ENCODE assay signal across 31 mouse cellular contexts in genomic region chr10:79597936-79598230, GRCm38 (mm10). TPM values are rescaled to one million over a fixed set of nuclear protein-coding genes. Genes with fewer than 3 reads are reported as not detected.
DNase-seq lines count a peak whose midpoint lies in the region; ATAC-seq and TF ChIP-seq lines count a peak whose summit lies in the region.
"Had no signal": no experiment of that assay in that cellular context is flagged by ENCODE, and none has a peak within 500 bp of the region (broad histone marks: within the 10 kb centered on the region; RNA-seq: fewer than 3 reads in every experiment).

No protein-coding gene starts in this region.

- TF ChIP-seq CTCF in layer of hippocampus, adult 2 months (conservative IDR thresholded peaks at IDR 0.05), result no peak
- no peak for TF ChIP-seq CTCF in midbrain, postnatal 0 days (IDR thresholded peaks at IDR 0.05)
- TF ChIP-seq CTCF in cortical plate, adult 2 months (IDR thresholded peaks at IDR 0.05; ENCODE audit: extremely low read depth, insufficient read depth, low read length), result no peak

- no peaks in the 10 kb centered on the region for H3K36me3 ChIP-seq in midbrain, embryonic 11.5 days (ENCODE audit: control insufficient read depth, insufficient read depth, low read length)
- no peaks in the 10 kb centered on the region for H3K36me3 ChIP-seq in midbrain, postnatal 0 days (ENCODE audit: insufficient read depth, low read length)
- H3K36me3 ChIP-seq: embryonic facial prominence, embryonic 13.5 days; embryonic facial prominence, embryonic 15.5 days; forebrain, embryonic 10.5 days; forebrain, embryonic 12.5 days; G1E had no signal

- no peak for TF ChIP-seq POLR2A in cortical plate, adult 2 months (IDR thresholded peaks at IDR 0.05; ENCODE audit: extremely low read depth, insufficient read depth, low read length)

- H3K4me2 ChIP-seq in midbrain, embryonic 11.5 days, result no peak overlapping the region
- no peak overlapping the region for H3K4me2 ChIP-seq in midbrain, postnatal 0 days (ENCODE audit: low read depth, low read length, poor library complexity, severe bottlenecking)
- H3K4me2 ChIP-seq: embryonic facial prominence, embryonic 13.5 days; embryonic facial prominence, embryonic 15.5 days; forebrain, embryonic 12.5 days had no signal

- H3K4me3 ChIP-seq in layer of hippocampus, adult 2 months, result no peak overlapping the region
- H3K4me3 ChIP-seq in midbrain, embryonic 11.5 days (ENCODE audit: low read depth, low read length), result no peak overlapping the region
- H3K4me3 ChIP-seq in midbrain, postnatal 0 days (ENCODE audit: low read depth, low read length), result no peak overlapping the region
- no peak overlapping the region for H3K4me3 ChIP-seq in cortical plate, adult 2 months (ENCODE audit: insufficient read depth, low read length)
- H3K4me3 ChIP-seq: embryonic facial prominence, embryonic 13.5 days; embryonic facial prominence, embryonic 15.5 days; erythroblast, embryonic 14.5 days; forebrain, embryonic 10.5 days; forebrain, embryonic 12.5 days had no signal

- peak overlapping the region; percentile 92 for H3K27ac ChIP-seq in layer of hippocampus, adult 2 months
- no peak overlapping the region for H3K27ac ChIP-seq in midbrain, embryonic 11.5 days (ENCODE audit: low read depth, low read length)
- no peak overlapping the region for H3K27ac ChIP-seq in midbrain, postnatal 0 days (ENCODE audit: low read depth, low read length)
- peak overlapping the region; percentile 47; the same call in 1 of the 2 replicates for H3K27ac ChIP-seq in cortical plate, adult 2 months (ENCODE audit: insufficient read depth, low read length)
- H3K27ac ChIP-seq: embryonic facial prominence, embryonic 13.5 days; embryonic facial prominence, embryonic 15.5 days; forebrain, embryonic 10.5 days; forebrain, embryonic 12.5 days had no signal

- no peak for ATAC-seq in midbrain, embryonic 11.5 days (ENCODE audit: low FRiP score)
- ATAC-seq in midbrain, postnatal 0 days (ENCODE audit: low FRiP score), result no peak
- ATAC-seq: activated CD4-positive, CD25-positive, alpha-beta regulatory T cell, adult 4 months; CD4-positive, CD25-positive, alpha-beta regulatory T cell, adult 4 months; forebrain, embryonic 14.5 days; Patski had no signal

- H3K4me1 ChIP-seq in midbrain, embryonic 11.5 days (ENCODE audit: control insufficient read depth, insufficient read depth, low read length), result no peaks in the 10 kb centered on the region
- H3K4me1 ChIP-seq in midbrain, postnatal 0 days (ENCODE audit: insufficient read depth, low read length), result no peaks in the 10 kb centered on the region
- H3K4me1 ChIP-seq in cortical plate, adult 2 months (ENCODE audit: control insufficient read depth, insufficient read depth, low read length), result peaks cover 7% of the 10 kb centered on the region
- H3K4me1 ChIP-seq: embryonic facial prominence, embryonic 13.5 days; embryonic facial prominence, embryonic 15.5 days; forebrain, embryonic 10.5 days; forebrain, embryonic 12.5 days had no signal

- 84% methylated on average over 4 of the region's 4 CpGs for WGBS in midbrain, embryonic 11.5 days
- 71% methylated on average over 4 of the region's 4 CpGs for WGBS in midbrain, postnatal 0 days

- DNase-seq in layer of hippocampus, adult 2 months (ENCODE audit: low spot score in 2 of 2), result no peak
- DNase-seq in layer of hippocampus, adult 11-12 months (ENCODE audit: low spot score), result no peak
- DNase-seq in midbrain, embryonic 11.5 days (ENCODE audit: low spot score, missing footprints), result peak; percentile 2
- no peak for DNase-seq in midbrain, postnatal 0 days (ENCODE audit: low spot score)
- peak; percentile 54 for DNase-seq in right cerebral cortex, postnatal 25 days
- DNase-seq in right cerebral cortex, postnatal 10 days (ENCODE audit: low spot score in 2 of 2), result no peak
- DNase-seq in frontal cortex, postnatal 14 days (ENCODE audit: low spot score in 2 of 2), result no peak
- DNase-seq: adrenal gland, adult 8-10 months; adrenal gland, postnatal 14 days; adrenal gland, postnatal 36 days; B cell, adult 2 months; cerebellum, adult 11-12 months; cerebellum, adult 2 months; cerebellum, adult 9-10 months; cerebellum, postnatal 10 days; cerebellum, postnatal 25 days; embryo, embryonic 11 days had no signal

- H3K9ac ChIP-seq in midbrain, embryonic 11.5 days (ENCODE audit: low read length), result no peak overlapping the region
- no peak overlapping the region for H3K9ac ChIP-seq in midbrain, postnatal 0 days (replicated peaks; ENCODE audit: low read length, poor library complexity, severe bottlenecking)
- H3K9ac ChIP-seq: embryonic facial prominence, embryonic 13.5 days; embryonic facial prominence, embryonic 15.5 days; forebrain, embryonic 12.5 days had no signal

- no peaks in the 10 kb centered on the region for H3K9me3 ChIP-seq in midbrain, embryonic 11.5 days (ENCODE audit: control insufficient read depth, low read length)
- no peaks in the 10 kb centered on the region for H3K9me3 ChIP-seq in midbrain, postnatal 0 days (ENCODE audit: low read length)
- H3K9me3 ChIP-seq: embryonic facial prominence, embryonic 13.5 days; embryonic facial prominence, embryonic 15.5 days; forebrain, embryonic 10.5 days; forebrain, embryonic 12.5 days; G1E had no signal

- H3K27me3 ChIP-seq in midbrain, embryonic 11.5 days (ENCODE audit: control insufficient read depth, insufficient read depth, low read length), result peaks cover 4% of the 10 kb centered on the region; the same call in 1 of the 2 replicates
- H3K27me3 ChIP-seq in midbrain, postnatal 0 days (ENCODE audit: insufficient read depth, low read length), result no peaks in the 10 kb centered on the region

RNA-seq across cellular contexts. Expression of gene Theg, which starts 10.8 kb away (rescaled TPM):
- 1 to 10 TPM in 1 of 2 experiments, not detected in 1; 1.2 TPM for total RNA-seq in layer of hippocampus, adult 2 months (2021)
- polyA plus RNA-seq in midbrain, embryonic 11.5 days (2014; fragmentation: Nextera tagmentation; extraction: Ambion mirVana), result not detected in 2 replicates
- total RNA-seq in midbrain, postnatal 0 days (2014; rRNA removed), result not detected in 2 replicates
- not detected in 2 replicates for polyA plus RNA-seq in midbrain, postnatal 0 days (2015; fragmentation: Nextera tagmentation; extraction: Ambion mirVana)
- polyA plus RNA-seq in cortical plate, adult 2 months (2012; rRNA removed), result 1.9 and 2.6 TPM in 2 replicates
- total RNA-seq: adrenal gland, adult 18-20 months; adrenal gland, adult 8-10 months; adrenal gland, postnatal 14 days; adrenal gland, postnatal 36 days; CH12.LX; G1E had no signal
- polyA plus RNA-seq: activated CD4-positive, CD25-positive, alpha-beta regulatory T cell, adult 4 months; CD4-positive, CD25-positive, alpha-beta regulatory T cell, adult 4 months; cerebellum, adult 2 months; embryonic facial prominence, embryonic 11.5 days; embryonic facial prominence, embryonic 13.5 days; embryonic facial prominence, embryonic 15.5 days; erythroblast, embryonic 14.5 days; forebrain, embryonic 10.5 days; forebrain, embryonic 12.5 days; forebrain, embryonic 14.5 days; G1E; Patski had no signal

RNA-seq across cellular contexts. Expression of gene C2cd4c, which starts 15.9 kb away (rescaled TPM):
- 10 to 100 TPM; 15.5 to 16.6 TPM for total RNA-seq in layer of hippocampus, adult 2 months (2021)
- polyA plus RNA-seq in midbrain, embryonic 11.5 days (2014; fragmentation: Nextera tagmentation; extraction: Ambion mirVana), result 0.10 and 0.12 TPM in 2 replicates
- 43.6 and 45.2 TPM in 2 replicates for total RNA-seq in midbrain, postnatal 0 days (2014; rRNA removed)
- 1.7 and 1.8 TPM in 2 replicates for polyA plus RNA-seq in midbrain, postnatal 0 days (2015; fragmentation: Nextera tagmentation; extraction: Ambion mirVana)
- 12.4 and 13.3 TPM in 2 replicates for polyA plus RNA-seq in cortical plate, adult 2 months (2012; rRNA removed)
- total RNA-seq: G1E had no signal
- polyA plus RNA-seq: activated CD4-positive, CD25-positive, alpha-beta regulatory T cell, adult 4 months; CD4-positive, CD25-positive, alpha-beta regulatory T cell, adult 4 months; embryonic facial prominence, embryonic 13.5 days; embryonic facial prominence, embryonic 15.5 days; erythroblast, embryonic 14.5 days; forebrain, embryonic 10.5 days; forebrain, embryonic 12.5 days; G1E; Patski had no signal

RNA-seq across cellular contexts. Expression of gene Shc2, which starts 39.8 kb away (rescaled TPM):
- total RNA-seq in layer of hippocampus, adult 2 months (2021), result 10 to 100 TPM; 44.7 to 49.4 TPM
- polyA plus RNA-seq in midbrain, embryonic 11.5 days (2014; fragmentation: Nextera tagmentation; extraction: Ambion mirVana), result 11.4 and 13.0 TPM in 2 replicates
- total RNA-seq in midbrain, postnatal 0 days (2014; rRNA removed), result 74.5 and 78.2 TPM in 2 replicates
- 25.9 and 26.2 TPM in 2 replicates for polyA plus RNA-seq in midbrain, postnatal 0 days (2015; fragmentation: Nextera tagmentation; extraction: Ambion mirVana)
- polyA plus RNA-seq in cortical plate, adult 2 months (2012; rRNA removed), result 56.2 and 65.5 TPM in 2 replicates
- total RNA-seq: CH12.LX had no signal
- polyA plus RNA-seq: activated CD4-positive, CD25-positive, alpha-beta regulatory T cell, adult 4 months; CD4-positive, CD25-positive, alpha-beta regulatory T cell, adult 4 months; erythroblast, embryonic 14.5 days; G1E had no signal

RNA-seq across cellular contexts. Expression of gene Mier2, which starts 42.9 kb away (rescaled TPM):
- total RNA-seq in layer of hippocampus, adult 2 months (2021), result 10 to 100 TPM; 60.1 to 61.6 TPM
- polyA plus RNA-seq in midbrain, embryonic 11.5 days (2014; fragmentation: Nextera tagmentation; extraction: Ambion mirVana), result 33.0 and 41.8 TPM in 2 replicates
- total RNA-seq in midbrain, postnatal 0 days (2014; rRNA removed), result 95.6 and 98.8 TPM in 2 replicates
- 43.3 and 46.6 TPM in 2 replicates for polyA plus RNA-seq in midbrain, postnatal 0 days (2015; fragmentation: Nextera tagmentation; extraction: Ambion mirVana)
- 78.3 and 79.6 TPM in 2 replicates for polyA plus RNA-seq in cortical plate, adult 2 months (2012; rRNA removed)
- total RNA-seq: G1E had no signal

RNA-seq across cellular contexts. Expression of gene Odf3l2, which starts 47.7 kb away (rescaled TPM):
- total RNA-seq in layer of hippocampus, adult 2 months (2021), result under 1 TPM; 0.29 to 0.38 TPM
- not detected in 2 replicates for polyA plus RNA-seq in midbrain, embryonic 11.5 days (2014; fragmentation: Nextera tagmentation; extraction: Ambion mirVana)
- total RNA-seq in midbrain, postnatal 0 days (2014; rRNA removed), result 2.3 TPM in 1 of 2 replicates, not detected in the other
- 1.6 and 2.1 TPM in 2 replicates for polyA plus RNA-seq in midbrain, postnatal 0 days (2015; fragmentation: Nextera tagmentation; extraction: Ambion mirVana)
- polyA plus RNA-seq in cortical plate, adult 2 months (2012; rRNA removed), result 0.15 and 0.17 TPM in 2 replicates
- total RNA-seq: adrenal gland, adult 18-20 months; adrenal gland, adult 8-10 months; adrenal gland, postnatal 14 days; adrenal gland, postnatal 36 days; CH12.LX had no signal
- polyA plus RNA-seq: activated CD4-positive, CD25-positive, alpha-beta regulatory T cell, adult 4 months; CD4-positive, CD25-positive, alpha-beta regulatory T cell, adult 4 months; cerebellum, adult 2 months; embryonic facial prominence, embryonic 11.5 days; embryonic facial prominence, embryonic 13.5 days; embryonic facial prominence, embryonic 15.5 days; erythroblast, embryonic 14.5 days; forebrain, embryonic 10.5 days; forebrain, embryonic 12.5 days; G1E; Patski had no signal

Comparison
In these comparisons a context has a peak if more than half of its experiments do, and no peak if none do; other contexts are left out.
1. DNase-seq: peak in midbrain, embryonic 11.5 days (single experiment) and right cerebral cortex, postnatal 25 days (single experiment); none in layer of hippocampus, adult 2 months (0 of 2), layer of hippocampus, adult 11-12 months (single experiment), midbrain, postnatal 0 days (single experiment), right cerebral cortex, postnatal 10 days (0 of 2) and frontal cortex, postnatal 14 days (0 of 2).
2. H3K27ac ChIP-seq: peak in layer of hippocampus, adult 2 months (single experiment) and cortical plate, adult 2 months (single experiment); none in midbrain, embryonic 11.5 days (single experiment) and midbrain, postnatal 0 days (single experiment).